Mouse (Mus musculus) midbrain, embryonic 13.5 days (tissue): Measurements from ENCODE around the gene Tsc22d4. TPM values are rescaled to one million over a fixed set of nuclear protein-coding genes. Genes with fewer than 3 reads are reported as not detected.

ENCODE experiments used
- ATAC-seq: fragments of 200-750 bp; cut with Nextera tagmentation; 2 replicates; pipeline ENCODE4 v1.8.0; 2017; ENCODE audit warnings: mild to moderate bottlenecking, moderate TSS enrichment, moderate library complexity
- H3K27ac ChIP-seq: fragments of 300-500 bp; sonication (generic); 2 replicates; pipeline ENCODE4 v1.5.1; 2015; ENCODE audit warnings: inconsistent platforms, mild to moderate bottlenecking, moderate library complexity
- H3K27me3 ChIP-seq: fragments of 300-500 bp; sonication (generic); 2 replicates; pipeline ENCODE4 v1.6.1; 2015; ENCODE audit warnings: mild to moderate bottlenecking, inconsistent platforms
- H3K36me3 ChIP-seq: fragments of 300-500 bp; sonication (generic); 2 replicates; pipeline ENCODE4 v1.6.1; 2015; ENCODE audit warnings: mild to moderate bottlenecking, inconsistent platforms
- H3K4me1 ChIP-seq: fragments of 300-500 bp; sonication (generic); replicated peaks from 2 replicates; pipeline ENCODE4 v1.6.1; 2015; ENCODE audit warnings: inconsistent platforms
- H3K4me2 ChIP-seq: fragments of 300-500 bp; sonication (generic); replicated peaks from 2 replicates; pipeline ENCODE4 v1.6.1; 2015; ENCODE audit warnings: moderate library complexity, mild to moderate bottlenecking, inconsistent platforms
- H3K4me3 ChIP-seq: fragments of 300-500 bp; sonication (generic); replicated peaks from 2 replicates; pipeline ENCODE4 v1.5.1; 2015; ENCODE audit warnings: mild to moderate bottlenecking, inconsistent platforms
- H3K9ac ChIP-seq: fragments of 300-500 bp; sonication (generic); replicated peaks from 2 replicates; pipeline ENCODE4 v1.6.1; 2015; ENCODE audit warnings: mild to moderate bottlenecking, inconsistent platforms
- H3K9me3 ChIP-seq: fragments of 300-500 bp; sonication (generic); 2 replicates; pipeline ENCODE4 v1.6.1; 2016; ENCODE audit warnings: mild to moderate bottlenecking, inconsistent platforms
- WGBS: fragments of 180-500 bp; shearing (Covaris S2); methylation state at CpG from one replicate; pipeline ENCODE4 v1.1.7; 2015; 5-methylcytosine and 5-hydroxymethylcytosine counted together
- polyA plus RNA-seq: library from polyadenylated mRNA; unstranded; fragments of >200 nt; fragmentation: Nextera tagmentation; extraction: Ambion mirVana; gene quantifications from 2 replicates; pipeline ENCODE4 v1.2.1, GENCODE M21; 2015

The Tsc22d4 gene
- polyA plus RNA-seq, 1 experiment from 2014 or later = 54.0 TPM

GRCm38 (mm10) chr5:137723840-137724239, 21.7 kb upstream of the Tsc22d4 start:
- ATAC-seq = no peak
- 85% methylated on average over 5 of the region's 5 CpGs for WGBS

GRCm38 (mm10) chr5:137726767-137727166, 18.8 kb upstream of the Tsc22d4 start:
- Histone ChIP-seq H3K27me3 (no peaks in the 10 kb centered on the region), H3K4me1 (peaks cover 9% of the 10 kb centered on the region), H3K4me3 (no peak overlapping the region), H3K27ac (no peak overlapping the region), H3K9me3 (no peaks in the 10 kb centered on the region), H3K9ac (no peak overlapping the region), H3K4me2 (no peak overlapping the region), H3K36me3 (peaks cover 27% of the 10 kb centered on the region)
- ATAC-seq = no peak
- 76% methylated on average over 6 of the region's 6 CpGs for WGBS

More at GRCm38 (mm10) chr5:137723840-137724239, 21.7 kb upstream of the Tsc22d4 start:
- H3K36me3 ChIP-seq = peaks cover 3% of the 10 kb centered on the region; the same call in 1 of the 2 replicates
- H3K4me2 ChIP-seq = no peak overlapping the region
- H3K27me3 ChIP-seq = no peaks in the 10 kb centered on the region
- H3K9me3 ChIP-seq = no peaks in the 10 kb centered on the region
- peaks cover 3% of the 10 kb centered on the region; the same call in 1 of the 2 replicates for H3K4me1 ChIP-seq
- H3K4me3 ChIP-seq = no peak overlapping the region
- H3K27ac ChIP-seq = no peak overlapping the region
- no peak overlapping the region for H3K9ac ChIP-seq

- H3K4me2 ChIP-seq = peak overlapping the region; percentile 59
- no peaks in the 10 kb centered on the region for H3K9me3 ChIP-seq
- peaks cover 70% of the 10 kb centered on the region for H3K4me1 ChIP-seq
- H3K27me3 ChIP-seq = no peaks in the 10 kb centered on the region
- 18% methylated on average over 12 of the region's 12 CpGs for WGBS
- peak overlapping the region; percentile 32 for H3K4me3 ChIP-seq
- peaks cover 76% of the 10 kb centered on the region for H3K36me3 ChIP-seq
- peak overlapping the region; percentile 99 for H3K27ac ChIP-seq
- ATAC-seq = peak; percentile 77
- peak overlapping the region; percentile 64 for H3K9ac ChIP-seq
Measured at GRCm38 (mm10) chr5:137733638-137734288, 11.8 kb upstream of the Tsc22d4 start.

- Histone ChIP-seq H3K9me3 (no peaks in the 10 kb centered on the region), H3K4me1 (peaks cover 77% of the 10 kb centered on the region), H3K27me3 (no peaks in the 10 kb centered on the region), H3K4me3 (peak overlapping the region; percentile 32), H3K9ac (peak overlapping the region; percentile 64), H3K4me2 (peak overlapping the region; percentile 59), H3K36me3 (peaks cover 70% of the 10 kb centered on the region), H3K27ac (peak overlapping the region; percentile 99)
- ATAC-seq = peak; percentile 97
- WGBS = 33% methylated on average over 6 of the region's 6 CpGs
Measured at GRCm38 (mm10) chr5:137734289-137735061, 11.1 kb upstream of the Tsc22d4 start.

GRCm38 (mm10) chr5:137737400-137737940, 8.1 kb upstream of the Tsc22d4 start:
- no peak for ATAC-seq
- H3K27me3 ChIP-seq = no peaks in the 10 kb centered on the region
- H3K27ac ChIP-seq = peak overlapping the region; percentile 83
- H3K9ac ChIP-seq = peak overlapping the region; percentile 92
- peak overlapping the region; percentile 95 for H3K4me2 ChIP-seq
- WGBS = 88% methylated on average over 6 of the region's 6 CpGs
- no peaks in the 10 kb centered on the region for H3K9me3 ChIP-seq
- H3K36me3 ChIP-seq = peaks cover 44% of the 10 kb centered on the region
- peak overlapping the region; percentile 78; the same call in 1 of the 2 replicates for H3K4me3 ChIP-seq
- H3K4me1 ChIP-seq = peaks cover 79% of the 10 kb centered on the region

GRCm38 (mm10) chr5:137738516-137738915, 7.0 kb upstream of the Tsc22d4 start:
- peaks cover 35% of the 10 kb centered on the region for H3K36me3 ChIP-seq
- no peaks in the 10 kb centered on the region for H3K27me3 ChIP-seq
- peak overlapping the region; percentile 92 for H3K9ac ChIP-seq
- peak overlapping the region; percentile 83 for H3K27ac ChIP-seq
- 23% methylated on average over 5 of the region's 5 CpGs for WGBS
- peaks cover 70% of the 10 kb centered on the region for H3K4me1 ChIP-seq
- H3K4me2 ChIP-seq = peak overlapping the region; percentile 95
- no peaks in the 10 kb centered on the region for H3K9me3 ChIP-seq
- H3K4me3 ChIP-seq = peak overlapping the region; percentile 78
- ATAC-seq = no peak

- Histone ChIP-seq H3K4me2 (peak overlapping the region; percentile 95), H3K4me3 (peak overlapping the region; percentile 78), H3K27ac (peak overlapping the region; percentile 83), H3K9ac (peak overlapping the region; percentile 92), H3K27me3 (no peaks in the 10 kb centered on the region), H3K9me3 (no peaks in the 10 kb centered on the region), H3K36me3 (peaks cover 35% of the 10 kb centered on the region), H3K4me1 (peaks cover 62% of the 10 kb centered on the region)
- ATAC-seq = no peak
- 18% methylated on average over 9 of the region's 9 CpGs for WGBS
Measured at GRCm38 (mm10) chr5:137739471-137739870, 6.1 kb upstream of the Tsc22d4 start.

- H3K27ac ChIP-seq = peak overlapping the region; percentile 83
- peak; percentile 25 for ATAC-seq
- H3K4me2 ChIP-seq = peak overlapping the region; percentile 95
- H3K9ac ChIP-seq = peak overlapping the region; percentile 92
- H3K4me3 ChIP-seq = peak overlapping the region; percentile 78
- peaks cover 26% of the 10 kb centered on the region for H3K36me3 ChIP-seq
- no peaks in the 10 kb centered on the region for H3K27me3 ChIP-seq
- no peaks in the 10 kb centered on the region for H3K9me3 ChIP-seq
- WGBS = 5% methylated on average over 11 of the region's 11 CpGs
- H3K4me1 ChIP-seq = peaks cover 61% of the 10 kb centered on the region
Measured at GRCm38 (mm10) chr5:137740506-137740905, 5.0 kb upstream of the Tsc22d4 start.

GRCm38 (mm10) chr5:137741023-137741931, 4.3 kb upstream of the Tsc22d4 start, which contains the start of gene Nyap1:
Gene Nyap1 (minus strand): TSS chr5:137741607.
- Histone ChIP-seq H3K4me3 (peak within 1 kb of the TSS; percentile 78), H3K4me2 (peak within 1 kb of the TSS; percentile 95), H3K27ac (peak within 1 kb of the TSS; percentile 83), H3K36me3 (peaks cover 18% of the 10 kb centered on the region), H3K9ac (peak within 1 kb of the TSS; percentile 92), H3K27me3 (no peaks in the 10 kb centered on the region), H3K9me3 (no peaks in the 10 kb centered on the region), H3K4me1 (peaks cover 56% of the 10 kb centered on the region)
- ATAC-seq = peak; percentile 82
- whole genome bisulfite sequencing = under 1% methylated on average over 68 of the region's 71 CpGs

GRCm38 (mm10) chr5:137742048-137742447, 3.5 kb upstream of the Tsc22d4 start:
- Histone ChIP-seq H3K27ac (no peak overlapping the region), H3K4me3 (peak overlapping the region; percentile 78), H3K27me3 (no peaks in the 10 kb centered on the region), H3K4me2 (peak overlapping the region; percentile 95), H3K36me3 (peaks cover 11% of the 10 kb centered on the region), H3K9ac (no peak overlapping the region), H3K9me3 (no peaks in the 10 kb centered on the region), H3K4me1 (peaks cover 60% of the 10 kb centered on the region)
- 75% methylated on average over 10 of the region's 10 CpGs for WGBS
- no peak for ATAC-seq

- Histone ChIP-seq H3K9me3 (no peaks in the 10 kb centered on the region), H3K4me2 (no peak overlapping the region), H3K27ac (no peak overlapping the region), H3K27me3 (no peaks in the 10 kb centered on the region), H3K4me3 (no peak overlapping the region), H3K9ac (no peak overlapping the region), H3K36me3 (peaks cover 5% of the 10 kb centered on the region), H3K4me1 (peaks cover 61% of the 10 kb centered on the region)
- no peak for ATAC-seq
- WGBS = 94% methylated on average over 6 of the region's 6 CpGs
Measured at GRCm38 (mm10) chr5:137742836-137743235, 2.7 kb upstream of the Tsc22d4 start.
